ENCODE assay signal across 13 mouse cellular contexts in the genomic region with DNA sequence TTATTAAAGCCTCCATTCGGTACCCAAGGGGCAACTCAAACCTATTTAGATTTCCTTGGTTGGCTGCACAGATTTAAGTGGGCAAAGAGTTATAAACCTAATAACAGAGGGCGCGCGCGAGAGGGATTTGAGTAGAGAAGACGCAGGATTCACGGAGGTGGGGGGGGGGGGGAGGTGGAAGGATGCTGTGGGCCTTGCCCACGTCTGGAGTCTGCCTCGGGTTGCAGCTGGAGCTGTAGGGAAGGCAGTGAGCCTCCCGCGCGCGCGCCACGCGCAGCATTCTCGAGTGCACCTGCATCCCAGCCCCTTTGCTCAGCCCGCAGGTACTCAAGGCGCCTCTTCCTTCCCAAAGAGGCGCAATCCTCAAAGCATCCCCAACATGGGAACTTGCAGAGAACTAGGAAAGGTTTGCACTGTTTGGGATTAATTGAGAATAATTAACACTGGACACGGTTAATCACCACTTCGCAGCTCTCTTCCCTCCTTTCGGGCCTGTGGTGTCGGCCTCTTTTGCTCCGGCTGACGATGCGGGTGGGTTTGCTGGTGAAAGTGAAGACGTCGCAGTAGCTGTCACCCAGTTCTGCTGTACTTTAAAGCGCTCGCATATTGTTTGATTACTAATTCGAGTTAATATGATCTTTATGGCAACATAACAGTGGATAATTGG. TPM values are rescaled to one million over a fixed set of nuclear protein-coding genes. Genes with fewer than 3 reads are reported as not detected.
A peak's percentile ranks its signal among the peaks of the same experiment; 100 is the strongest.
DNase-seq lines count a peak whose midpoint lies in the region; ATAC-seq and TF ChIP-seq lines count a peak whose summit lies in the region.
"Had no signal": no experiment of that assay in that cellular context is flagged by ENCODE, and none has a peak within 500 bp of the region (broad histone marks: within the 10 kb centered on the region; RNA-seq: fewer than 3 reads in every experiment).

No protein-coding gene starts in this region.

- TF ChIP-seq POLR2A in cortical plate, adult 2 months (IDR thresholded peaks at IDR 0.05; ENCODE audit: extremely low read depth, insufficient read depth, low read length) = no peak

- 1% methylated on average over 31 of the region's 32 CpGs for WGBS in forebrain, embryonic 11.5 days
- WGBS in hindbrain, postnatal 0 days = 6% methylated on average over 32 of the region's 32 CpGs
- 2% methylated on average over 32 of the region's 32 CpGs for WGBS in neural tube, embryonic 15.5 days

- no peaks in the 10 kb centered on the region for H3K36me3 ChIP-seq in forebrain, embryonic 11.5 days (ENCODE audit: control insufficient read depth, insufficient read depth, low read length)
- no peaks in the 10 kb centered on the region for H3K36me3 ChIP-seq in hindbrain, postnatal 0 days (ENCODE audit: insufficient read depth, low read length)
- H3K36me3 ChIP-seq in neural tube, embryonic 15.5 days = no peaks in the 10 kb centered on the region
- H3K36me3 ChIP-seq: embryonic facial prominence, embryonic 15.5 days; liver, embryonic 15.5 days; stomach, embryonic 15.5 days had no signal

- H3K27ac ChIP-seq in cortical plate, adult 2 months (ENCODE audit: insufficient read depth, low read length) = peak overlapping the region; percentile 86; the same call in 1 of the 2 replicates
- peak overlapping the region; percentile 98 for H3K27ac ChIP-seq in forebrain, embryonic 11.5 days (ENCODE audit: low read depth, low read length)
- H3K27ac ChIP-seq in hindbrain, postnatal 0 days = peak overlapping the region; percentile 88
- peak overlapping the region; percentile 78 for H3K27ac ChIP-seq in neural tube, embryonic 15.5 days (replicated peaks)
- H3K27ac ChIP-seq: embryonic facial prominence, embryonic 15.5 days; kidney, postnatal 0 days; liver, embryonic 15.5 days; stomach, embryonic 15.5 days had no signal

- H3K9me3 ChIP-seq in forebrain, embryonic 11.5 days (ENCODE audit: control insufficient read depth, low read length) = no peaks in the 10 kb centered on the region
- H3K9me3 ChIP-seq in hindbrain, postnatal 0 days (ENCODE audit: low read length) = no peaks in the 10 kb centered on the region
- H3K9me3 ChIP-seq in neural tube, embryonic 15.5 days (replicated peaks) = no peaks in the 10 kb centered on the region
- H3K9me3 ChIP-seq: embryonic facial prominence, embryonic 15.5 days; liver, embryonic 15.5 days; stomach, embryonic 15.5 days had no signal

- peak overlapping the region; percentile 88 for H3K9ac ChIP-seq in forebrain, embryonic 11.5 days (ENCODE audit: low read length)
- peak overlapping the region; percentile 21; the same call in 1 of the 2 replicates for H3K9ac ChIP-seq in hindbrain, postnatal 0 days (replicated peaks; ENCODE audit: low read length)
- H3K9ac ChIP-seq in neural tube, embryonic 15.5 days (replicated peaks) = 0 out of 2 replicates have a peak overlapping the region, but pooled peaks have one; percentile 10
- H3K9ac ChIP-seq: embryonic facial prominence, embryonic 15.5 days; liver, embryonic 15.5 days; stomach, embryonic 15.5 days had no signal

- H3K27me3 ChIP-seq in forebrain, embryonic 11.5 days (ENCODE audit: control insufficient read depth, insufficient read depth, low read length) = peaks cover 4% of the 10 kb centered on the region; the same call in 1 of the 2 replicates
- H3K27me3 ChIP-seq in hindbrain, postnatal 0 days (ENCODE audit: insufficient read depth, low read length) = peaks cover 21% of the 10 kb centered on the region; the same call in 1 of the 2 replicates
- H3K27me3 ChIP-seq in neural tube, embryonic 15.5 days (replicated peaks) = peaks cover 74% of the 10 kb centered on the region

- peak overlapping the region; percentile 81 for H3K4me2 ChIP-seq in forebrain, embryonic 11.5 days (ENCODE audit: low read depth, low read length, severe bottlenecking)
- peak overlapping the region; percentile 60 for H3K4me2 ChIP-seq in hindbrain, postnatal 0 days (ENCODE audit: low read depth, low read length)
- H3K4me2 ChIP-seq in neural tube, embryonic 15.5 days = peak overlapping the region; percentile 34
- H3K4me2 ChIP-seq: embryonic facial prominence, embryonic 15.5 days; liver, embryonic 15.5 days; stomach, embryonic 15.5 days had no signal

- H3K4me1 ChIP-seq in cortical plate, adult 2 months (ENCODE audit: control insufficient read depth, insufficient read depth, low read length) = no peaks in the 10 kb centered on the region
- H3K4me1 ChIP-seq in forebrain, embryonic 11.5 days (replicated peaks; ENCODE audit: control insufficient read depth, insufficient read depth, low read length) = peaks cover 54% of the 10 kb centered on the region
- H3K4me1 ChIP-seq in hindbrain, postnatal 0 days (ENCODE audit: insufficient read depth, low read length) = no peaks in the 10 kb centered on the region; the same call in 1 of the 2 replicates
- H3K4me1 ChIP-seq in neural tube, embryonic 15.5 days = peaks cover 25% of the 10 kb centered on the region

- DNase-seq in forebrain, embryonic 11.5 days (ENCODE audit: low spot score) = peak; percentile 86
- peak; percentile 37 for DNase-seq in hindbrain, postnatal 0 days (ENCODE audit: low spot score)
- no peak for DNase-seq in T-cell, adult 2 months (ENCODE audit: low spot score)
- DNase-seq in spleen, postnatal 14 days (ENCODE audit: low spot score in 2 of 2) = no peak
- DNase-seq: gastrocnemius, postnatal 10 days had no signal

- ATAC-seq in forebrain, embryonic 11.5 days (replicated peaks; ENCODE audit: low FRiP score) = peak; percentile 6; the same call in 1 of the 2 replicates
- ATAC-seq in hindbrain, postnatal 0 days = no peak
- ATAC-seq in neural tube, embryonic 15.5 days (ENCODE audit: low FRiP score) = no peak
- no peak for ATAC-seq in granulocyte monocyte progenitor cell, adult 5-6 weeks (replicated peaks; ENCODE audit: poor library complexity, severe bottlenecking)

- no peak overlapping the region for H3K4me3 ChIP-seq in cortical plate, adult 2 months (ENCODE audit: insufficient read depth, low read length)
- peak overlapping the region; percentile 38 for H3K4me3 ChIP-seq in forebrain, embryonic 11.5 days (ENCODE audit: low read depth, low read length)
- peak overlapping the region; percentile 3; the same call in 1 of the 2 replicates for H3K4me3 ChIP-seq in hindbrain, postnatal 0 days (ENCODE audit: low read length)
- H3K4me3 ChIP-seq in neural tube, embryonic 15.5 days (replicated peaks) = no peak overlapping the region
- H3K4me3 ChIP-seq: embryonic facial prominence, embryonic 15.5 days; liver, embryonic 15.5 days; stomach, embryonic 15.5 days had no signal

- TF ChIP-seq CTCF in cortical plate, adult 2 months (IDR thresholded peaks at IDR 0.05; ENCODE audit: extremely low read depth, insufficient read depth, low read length) = no peak
- no peak for TF ChIP-seq CTCF in hindbrain, postnatal 0 days (IDR thresholded peaks at IDR 0.05; ENCODE audit: low read depth)

RNA-seq across cellular contexts. Expression of a gene that starts 11.3 kb away (rescaled TPM):
- polyA plus RNA-seq in cortical plate, adult 2 months (2012; rRNA removed) = 27.0 and 30.5 TPM in 2 replicates
- polyA plus RNA-seq in forebrain, embryonic 11.5 days (2014; fragmentation: Nextera tagmentation; extraction: Ambion mirVana) = 57.7 and 67.3 TPM in 2 replicates
- 68.1 and 80.2 TPM in 2 replicates for total RNA-seq in hindbrain, postnatal 0 days (2014; rRNA removed)
- polyA plus RNA-seq in hindbrain, postnatal 0 days (2015; fragmentation: Nextera tagmentation; extraction: Ambion mirVana) = 22.6 and 26.3 TPM in 2 replicates
- 11.1 and 13.4 TPM in 2 replicates for polyA plus RNA-seq in neural tube, embryonic 15.5 days (2015; fragmentation: Nextera tagmentation; extraction: Ambion mirVana)
- total RNA-seq in granulocyte monocyte progenitor cell, adult 5-6 weeks (2014; fragmentation: Nextera tagmentation) = not detected in 2 replicates
- total RNA-seq in granulocyte monocyte progenitor cell, adult 5-6 weeks (2017) = not detected in 2 replicates
- total RNA-seq: megakaryocyte, adult 5-6 weeks had no signal
- polyA plus RNA-seq: kidney, postnatal 0 days; liver, embryonic 15.5 days had no signal

Comparison
In these comparisons a context has a peak if more than half of its experiments do, and no peak if none do; other contexts are left out.
1. H3K4me3 ChIP-seq: peak in forebrain, embryonic 11.5 days (single experiment) and hindbrain, postnatal 0 days (single experiment); none in cortical plate, adult 2 months (single experiment) and neural tube, embryonic 15.5 days (single experiment).
2. DNase-seq: peak in forebrain, embryonic 11.5 days (single experiment) and hindbrain, postnatal 0 days (single experiment); none in T-cell, adult 2 months (single experiment) and spleen, postnatal 14 days (0 of 2).
3. H3K9ac ChIP-seq: peak in every context shown above with its lines; median percentile 88 in forebrain, embryonic 11.5 days; 21 in hindbrain, postnatal 0 days; 10 in neural tube, embryonic 15.5 days.
4. Peak in every context shown above with its lines, with median percentiles within 50 percentile points of each other: H3K27ac ChIP-seq and H3K4me2 ChIP-seq.